Mouse (Mus musculus) lung, postnatal 0 days (tissue): Measurements from ENCODE around the gene Ppp2r5a.

Experiments used
- CTCF ChIP-seq: IDR thresholded peaks from 2 replicates; pipeline ENCODE4 v1.5.1; 2016; ENCODE audit warnings: antibody characterized with exemption, mild to moderate bottlenecking
- EP300 ChIP-seq: IDR thresholded peaks from 2 replicates; pipeline ENCODE4 v1.6.1; 2016; ENCODE audit warnings: antibody characterized with exemption, mild to moderate bottlenecking, control low read depth

GRCm38 (mm10) chr1:191404721-191405329 is 1.8 kb upstream of the Ppp2r5a start:
- no peak for TF ChIP-seq CTCF
- TF ChIP-seq EP300: no peak
